Mouse (Mus musculus) urinary bladder, postnatal 10 days (tissue): ENCODE measurements around the gene Cfap46.

Experiments used
- DNase-seq: peaks from one replicate; pipeline ENCODE4 v3.0.0; 2022; ENCODE audit warnings: low spot score

The Cfap46 gene

GRCm38 (mm10) chr7:139580851-139581775 is 102.5 kb downstream of the Cfap46 start:
- no peak for DNase-seq

- DNase-seq: no peak
Measured at GRCm38 (mm10) chr7:139579261-139579905, 104.2 kb downstream of the Cfap46 start.

- DNase-seq: no peak
Measured at GRCm38 (mm10) chr7:139576064-139576686, 107.4 kb downstream of the Cfap46 start.

DNA sequence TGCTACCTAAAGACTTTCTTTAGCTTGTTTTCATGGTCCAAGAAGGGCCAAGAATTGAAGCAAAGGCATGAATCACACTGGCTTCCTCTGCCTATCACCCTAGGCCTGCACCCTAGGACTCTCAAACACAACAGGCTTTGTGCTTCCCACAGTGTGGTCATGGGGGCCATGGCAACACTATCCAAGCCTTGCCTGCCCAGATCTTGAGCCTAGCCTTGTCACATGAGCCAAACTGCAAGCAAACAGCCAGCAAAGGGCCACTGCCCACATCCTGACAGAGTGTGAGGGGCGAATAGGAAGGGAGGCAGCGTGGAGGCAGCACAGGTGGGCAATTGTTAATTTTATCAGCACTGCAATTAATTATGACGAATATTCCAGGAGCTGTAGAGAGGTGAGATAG is 111.0 kb downstream of the Cfap46 start:
- no peak for DNase-seq

DNA sequence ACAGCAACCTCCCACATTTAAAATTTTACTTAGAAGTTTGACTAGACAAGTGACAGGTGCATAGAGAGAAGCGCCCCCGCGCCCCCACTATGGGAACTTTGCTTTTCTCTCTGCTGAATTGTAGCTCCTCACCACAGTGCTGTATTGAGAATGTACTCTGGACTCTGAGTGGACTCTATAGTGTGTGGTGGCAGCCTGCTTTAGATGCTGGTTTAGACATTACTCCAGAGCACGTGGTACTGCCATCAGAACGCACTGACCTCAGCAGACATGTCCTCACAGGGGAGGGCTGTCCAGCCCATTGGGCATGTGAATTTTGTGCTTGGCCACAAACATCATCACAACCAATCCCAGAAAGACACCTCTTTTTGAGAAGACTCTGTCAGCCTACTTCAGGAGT is 112.8 kb downstream of the Cfap46 start:
- no peak for DNase-seq

DNA sequence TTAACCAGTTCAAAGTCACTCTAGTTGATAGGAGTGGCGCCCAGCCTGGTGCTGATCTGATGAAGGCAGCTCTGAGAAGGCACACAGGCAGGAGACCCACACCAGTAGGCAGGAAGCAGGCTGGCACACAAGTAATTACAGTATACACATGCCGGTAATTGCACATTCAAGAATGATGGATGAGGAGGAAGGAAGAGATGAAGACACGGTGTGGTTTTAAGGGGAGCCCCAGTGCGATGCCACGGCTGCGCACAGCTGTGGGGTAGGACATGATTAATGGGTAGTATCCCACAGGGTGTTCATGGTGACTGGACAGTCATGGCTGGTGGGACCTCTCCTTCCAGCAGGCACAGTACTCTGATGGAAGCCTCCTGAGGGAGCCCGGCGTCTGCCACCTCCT is 117.1 kb downstream of the Cfap46 start:
- DNase-seq: no peak

DNA sequence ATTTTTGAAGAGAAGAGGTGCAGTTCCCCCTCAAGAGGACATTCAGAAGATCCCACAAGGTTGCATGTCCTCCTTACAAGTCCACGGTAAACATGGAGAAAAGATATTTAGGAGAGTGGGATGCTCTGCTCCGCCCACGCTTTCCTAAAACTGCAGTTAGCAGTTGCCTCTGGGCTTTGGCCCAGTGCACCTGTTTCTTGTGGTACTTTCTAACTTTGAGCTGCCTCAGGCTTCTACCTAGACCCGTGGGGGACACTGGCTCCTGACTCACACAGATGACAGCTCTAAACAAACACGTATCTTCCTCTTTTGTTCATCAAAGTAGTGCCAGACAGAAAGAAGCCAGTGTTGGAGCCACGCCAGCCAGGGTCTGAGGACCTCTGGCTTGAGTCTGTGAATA is 117.6 kb downstream of the Cfap46 start:
- no peak for DNase-seq

DNA sequence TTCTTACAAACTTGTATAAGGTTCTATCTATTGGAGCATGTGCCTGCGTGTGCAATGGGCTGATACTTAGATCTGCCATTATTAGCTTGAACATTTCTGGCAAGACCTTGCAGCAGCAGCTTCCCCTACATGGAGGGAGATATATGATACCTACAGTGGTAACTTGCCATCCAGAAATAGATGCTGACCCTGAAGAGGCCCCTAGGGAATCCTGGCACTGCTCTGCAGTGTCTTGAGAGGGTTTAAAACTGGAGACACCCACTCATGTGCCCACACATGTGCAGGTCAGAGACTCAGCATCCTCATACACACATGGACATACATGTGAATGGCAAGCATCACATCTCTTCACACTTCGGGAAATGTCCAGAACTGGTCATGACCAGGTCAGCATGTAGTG is 119.5 kb downstream of the Cfap46 start:
- DNase-seq: no peak

- DNase-seq: no peak
Measured at GRCm38 (mm10) chr7:139563425-139563824, 120.2 kb downstream of the Cfap46 start.

DNA sequence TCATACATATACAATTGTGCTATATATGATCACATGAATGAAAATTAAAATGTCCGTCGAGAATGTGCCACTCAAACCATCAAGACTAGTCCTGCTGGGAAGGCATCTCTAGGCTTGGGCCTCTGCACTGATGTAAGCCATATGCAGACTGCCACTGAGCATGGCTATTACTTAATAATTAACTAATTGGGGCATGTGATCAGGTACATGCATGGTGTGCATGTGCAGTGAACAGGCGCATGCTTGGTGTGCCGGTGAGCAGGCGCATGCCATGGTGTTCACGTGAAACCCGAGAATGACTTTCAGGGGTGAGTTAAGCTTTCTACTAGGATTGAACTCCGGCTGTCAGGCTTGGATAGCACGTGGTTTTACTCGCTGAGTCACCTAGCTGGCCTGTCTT is 124.0 kb downstream of the Cfap46 start:
- DNase-seq: no peak

DNA sequence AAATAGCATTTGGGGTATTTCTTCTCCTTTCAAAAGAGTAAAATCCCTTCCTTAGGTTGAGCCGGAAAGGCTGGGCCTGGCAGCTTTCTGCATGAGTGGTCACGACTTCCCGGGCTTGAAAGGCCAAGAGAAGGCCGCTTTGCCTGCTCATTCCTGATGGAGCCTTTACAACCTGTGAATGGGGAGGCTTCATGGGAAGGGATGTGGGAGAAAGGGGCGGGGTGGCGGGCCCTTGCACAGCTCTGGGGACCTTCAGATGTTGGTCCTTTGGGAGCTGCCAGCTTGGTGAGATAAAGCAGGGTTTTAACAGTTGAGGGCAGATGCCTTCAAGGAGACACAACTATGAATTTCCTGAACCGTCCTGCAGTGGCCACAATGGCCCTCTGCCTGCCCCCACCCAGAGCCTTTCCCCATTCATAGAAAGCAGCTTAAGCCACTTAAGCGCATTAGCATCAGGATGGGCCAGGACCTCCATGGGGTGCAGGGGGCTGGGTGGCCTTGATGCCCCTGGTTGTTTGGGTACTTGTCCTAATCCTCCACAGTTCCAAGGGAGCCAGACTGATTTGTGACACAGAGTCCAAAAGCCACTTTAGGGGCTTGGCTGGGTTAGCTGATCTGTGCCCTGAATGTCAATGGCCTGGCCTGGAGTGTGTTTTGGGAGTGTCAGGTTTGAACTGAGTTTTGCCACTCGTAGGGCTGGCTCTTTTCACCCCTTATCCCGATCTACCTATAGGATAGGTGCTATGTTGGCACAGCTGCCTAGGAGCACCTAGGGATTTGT is 126.7 kb downstream of the Cfap46 start:
- no peak for DNase-seq

DNA sequence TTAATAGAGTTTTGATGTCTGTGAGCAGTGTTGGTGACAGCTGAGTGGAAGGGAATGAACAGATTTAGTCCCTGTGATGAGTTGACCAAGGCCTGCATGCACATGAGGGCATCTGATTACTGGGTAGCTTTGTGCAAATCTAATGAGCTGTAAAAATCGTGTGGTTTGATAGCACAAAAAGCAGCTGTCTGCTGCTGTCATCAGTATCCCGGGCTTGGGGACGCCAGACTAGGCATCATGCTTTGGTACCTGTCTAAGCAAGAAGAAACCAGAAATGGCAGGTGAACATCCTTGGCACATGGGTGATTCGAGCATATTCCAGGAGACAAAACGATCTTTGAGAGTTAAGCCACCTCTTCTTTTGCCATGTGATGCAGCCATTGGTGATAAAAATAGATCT is 127.3 kb downstream of the Cfap46 start:
- no peak for DNase-seq

DNA sequence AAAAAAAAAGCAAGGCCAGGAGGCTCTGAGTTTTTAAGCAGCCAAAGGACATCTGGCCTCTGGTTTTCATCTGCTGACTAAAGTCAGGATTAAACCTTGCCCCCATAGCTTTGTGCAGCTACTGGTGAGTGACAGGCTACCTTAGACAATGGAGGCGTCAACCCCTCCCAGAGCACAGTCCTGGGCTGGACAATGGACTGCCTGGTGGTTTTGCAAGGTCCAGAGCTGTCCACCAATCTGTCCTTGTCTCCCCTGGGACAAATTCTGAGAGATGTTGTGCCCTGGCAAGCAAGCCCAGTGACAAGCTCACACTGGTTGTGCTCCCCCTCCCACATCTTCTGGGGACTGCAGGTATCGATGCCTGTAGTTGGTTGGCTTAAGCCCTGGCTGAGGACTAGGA is 132.1 kb downstream of the Cfap46 start:
- no peak for DNase-seq
